Mouse (Mus musculus) liver, embryonic 13.5 days (tissue): Measurements from ENCODE around the gene BC005624. TPM values are rescaled to one million over a fixed set of nuclear protein-coding genes. Genes with fewer than 3 reads are reported as not detected.

Experiments used
- ATAC-seq: fragments of 200-750 bp; cut with Nextera tagmentation; 2 replicates; pipeline ENCODE4 v1.8.0; 2017; ENCODE audit warnings: low read depth, mild to moderate bottlenecking, moderate number of reproducible peaks, moderate library complexity
- DNase-seq: peaks from one replicate; pipeline ENCODE4 v3.0.0; 2022
- H3K27ac ChIP-seq: fragments of 300-500 bp; sonication (generic); 2 replicates; pipeline ENCODE4 v1.5.1; 2015; ENCODE audit warnings: moderate library complexity, mild to moderate bottlenecking, inconsistent platforms
- H3K27me3 ChIP-seq: fragments of 300-500 bp; sonication (generic); 2 replicates; pipeline ENCODE4 v1.6.1; 2015; ENCODE audit warnings: mild to moderate bottlenecking, inconsistent platforms
- H3K36me3 ChIP-seq: fragments of 300-500 bp; sonication (generic); 2 replicates; pipeline ENCODE4 v1.6.1; 2015; ENCODE audit warnings: mild to moderate bottlenecking, inconsistent platforms
- H3K4me1 ChIP-seq: fragments of 300-500 bp; sonication (generic); replicated peaks from 2 replicates; pipeline ENCODE4 v1.6.1; 2015; ENCODE audit warnings: inconsistent platforms
- H3K4me2 ChIP-seq: fragments of 300-500 bp; sonication (generic); 2 replicates; pipeline ENCODE4 v1.6.1; 2015; ENCODE audit warnings: inconsistent platforms, mild to moderate bottlenecking, moderate library complexity
- H3K4me3 ChIP-seq: fragments of 300-500 bp; sonication (generic); replicated peaks from 2 replicates; pipeline ENCODE4 v1.5.1; 2015; ENCODE audit warnings: mild to moderate bottlenecking, inconsistent platforms
- H3K9ac ChIP-seq: fragments of 300-500 bp; sonication (generic); 2 replicates; pipeline ENCODE4 v1.6.1; 2015; ENCODE audit warnings: mild to moderate bottlenecking, inconsistent platforms
- H3K9me3 ChIP-seq: fragments of 300-500 bp; sonication (generic); replicated peaks from 2 replicates; pipeline ENCODE4 v1.6.1; 2016; ENCODE audit warnings: inconsistent platforms
- WGBS: fragments of 180-500 bp; shearing (Covaris S2); methylation state at CpG from one replicate; pipeline ENCODE4 v1.1.7; 2015; ENCODE audit not compliant: insufficient replicate concordance; 5-methylcytosine and 5-hydroxymethylcytosine counted together
- polyA plus RNA-seq: library from polyadenylated mRNA; unstranded; fragments of >200 nt; fragmentation: Nextera tagmentation; extraction: Ambion mirVana; gene quantifications from 2 replicates; pipeline ENCODE4 v1.2.1, GENCODE M21; 2015

BC005624 gene
- polyA plus RNA-seq, 1 experiment from 2014 or later, result 34.6 TPM

DNA sequence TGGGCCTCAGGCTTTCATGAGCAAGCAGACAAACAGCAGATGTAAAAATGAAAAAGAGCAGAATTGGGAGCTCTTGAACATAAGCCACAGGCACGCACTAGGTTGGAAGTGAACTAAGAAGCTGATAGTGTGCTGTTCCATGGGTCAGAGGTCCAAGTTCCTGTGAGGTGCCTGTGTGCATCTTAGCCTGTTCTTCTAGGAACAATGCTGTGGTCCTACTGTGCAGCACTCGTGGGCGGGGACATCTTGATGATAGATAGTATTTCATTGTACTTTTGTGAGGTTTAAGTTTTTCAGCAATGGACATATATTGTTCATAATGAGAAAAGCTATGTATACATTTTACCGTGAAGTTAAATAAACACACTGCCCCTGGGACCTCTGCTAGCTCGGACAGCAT lies 25.2 kb upstream of the BC005624 start:
- Histone ChIP-seq H3K27me3 (no peaks in the 10 kb centered on the region), H3K36me3 (peaks cover 23% of the 10 kb centered on the region), H3K9ac (peak overlapping the region; percentile 70; the same call in 1 of the 2 replicates), H3K4me2 (peak overlapping the region; percentile 68), H3K4me3 (no peak overlapping the region), H3K27ac (peak overlapping the region; percentile 91), H3K9me3 (no peaks in the 10 kb centered on the region), H3K4me1 (peaks cover 40% of the 10 kb centered on the region)
- ATAC-seq (no peak), DNase-seq (no peak)
- 64% methylated on average over 5 of the region's 5 CpGs for WGBS

DNA sequence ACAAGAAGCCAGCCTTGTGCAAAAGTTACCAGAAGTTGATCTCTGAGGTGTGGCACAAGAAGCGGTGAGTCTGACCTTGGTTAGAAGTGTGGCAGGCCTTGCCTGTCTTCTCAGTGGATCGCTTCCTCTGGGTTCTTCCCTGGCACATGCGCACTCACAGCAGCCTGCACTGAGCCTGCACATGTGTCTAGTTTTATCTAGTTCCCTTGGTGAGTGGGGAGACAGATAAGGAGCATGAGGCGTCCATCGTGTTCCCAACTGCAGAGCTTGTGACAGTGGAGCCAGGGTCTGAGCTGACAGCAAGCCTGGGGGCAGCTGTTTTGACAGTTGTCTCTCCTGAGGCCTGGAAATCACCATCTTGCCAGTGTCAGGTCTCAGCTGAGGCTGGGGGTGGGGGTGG lies 24.4 kb upstream of the BC005624 start:
- WGBS, result 16% methylated on average over 5 of the region's 5 CpGs
- peaks cover 40% of the 10 kb centered on the region for H3K4me1 ChIP-seq
- H3K27me3 ChIP-seq, result no peaks in the 10 kb centered on the region
- H3K4me2 ChIP-seq, result peak overlapping the region; percentile 68
- H3K27ac ChIP-seq, result peak overlapping the region; percentile 91
- no peaks in the 10 kb centered on the region for H3K9me3 ChIP-seq
- DNase-seq, result peak; percentile 82
- H3K36me3 ChIP-seq, result peaks cover 19% of the 10 kb centered on the region
- ATAC-seq, result peak; percentile 92
- peak overlapping the region; percentile 49 for H3K4me3 ChIP-seq
- H3K9ac ChIP-seq, result peak overlapping the region; percentile 70

DNA sequence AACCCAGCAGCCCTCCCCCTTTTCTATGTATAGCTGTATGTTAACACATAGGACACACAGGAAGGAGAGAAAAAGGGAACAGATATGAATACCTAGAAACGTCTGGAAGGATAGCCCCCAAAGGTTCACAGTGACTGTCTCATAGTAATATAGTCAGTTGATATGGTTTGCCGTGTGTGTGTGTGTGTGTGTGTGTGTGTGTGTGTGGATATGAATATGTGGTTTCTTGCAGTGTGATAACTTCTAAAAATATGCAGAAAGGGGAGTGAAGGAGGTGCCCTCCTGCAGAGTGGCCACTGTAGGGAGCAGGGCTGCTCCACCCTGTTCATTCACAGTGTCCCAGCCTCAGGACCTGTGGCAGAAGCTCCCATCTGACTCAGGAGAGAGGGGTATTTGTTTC lies 23.5 kb upstream of the BC005624 start:
- Histone ChIP-seq H3K36me3 (peaks cover 14% of the 10 kb centered on the region), H3K27ac (peak overlapping the region; percentile 91), H3K9ac (peak overlapping the region; percentile 70), H3K4me3 (peak overlapping the region; percentile 49), H3K4me1 (peaks cover 40% of the 10 kb centered on the region), H3K4me2 (peak overlapping the region; percentile 68), H3K27me3 (no peaks in the 10 kb centered on the region), H3K9me3 (no peaks in the 10 kb centered on the region)
- DNase-seq, result no peak
- WGBS, result 17% methylated on average over 2 of the region's 2 CpGs
- ATAC-seq, result peak; percentile 72

DNA sequence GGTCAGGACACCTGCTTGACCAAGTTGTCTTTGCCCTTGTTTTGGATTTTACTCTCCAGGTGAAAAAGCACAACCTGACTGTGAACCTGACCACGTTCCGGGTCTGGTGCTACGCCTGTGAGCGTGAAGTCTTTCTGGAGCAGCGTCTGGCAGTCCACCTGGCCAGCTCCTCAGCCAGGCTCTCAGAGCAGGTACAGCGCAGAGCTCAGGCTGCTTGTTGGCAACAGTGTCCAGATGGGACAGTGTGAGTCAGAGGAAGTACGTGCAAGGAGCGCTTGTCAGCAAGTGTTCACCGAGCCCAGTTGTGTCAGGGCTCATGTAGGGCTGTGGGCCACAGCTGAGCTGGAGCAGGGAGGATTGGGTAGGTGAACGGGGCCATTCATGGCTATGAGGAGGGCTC lies 20.9 kb upstream of the BC005624 start:
- H3K4me1 ChIP-seq, result peaks cover 35% of the 10 kb centered on the region
- H3K27ac ChIP-seq, result no peak overlapping the region
- H3K4me3 ChIP-seq, result no peak overlapping the region
- H3K4me2 ChIP-seq, result no peak overlapping the region
- 86% methylated on average over 10 of the region's 10 CpGs for whole genome bisulfite sequencing
- peaks cover 19% of the 10 kb centered on the region for H3K36me3 ChIP-seq
- no peaks in the 10 kb centered on the region for H3K27me3 ChIP-seq
- no peak for DNase-seq
- H3K9me3 ChIP-seq, result no peaks in the 10 kb centered on the region
- no peak overlapping the region for H3K9ac ChIP-seq
- no peak for ATAC-seq

DNA sequence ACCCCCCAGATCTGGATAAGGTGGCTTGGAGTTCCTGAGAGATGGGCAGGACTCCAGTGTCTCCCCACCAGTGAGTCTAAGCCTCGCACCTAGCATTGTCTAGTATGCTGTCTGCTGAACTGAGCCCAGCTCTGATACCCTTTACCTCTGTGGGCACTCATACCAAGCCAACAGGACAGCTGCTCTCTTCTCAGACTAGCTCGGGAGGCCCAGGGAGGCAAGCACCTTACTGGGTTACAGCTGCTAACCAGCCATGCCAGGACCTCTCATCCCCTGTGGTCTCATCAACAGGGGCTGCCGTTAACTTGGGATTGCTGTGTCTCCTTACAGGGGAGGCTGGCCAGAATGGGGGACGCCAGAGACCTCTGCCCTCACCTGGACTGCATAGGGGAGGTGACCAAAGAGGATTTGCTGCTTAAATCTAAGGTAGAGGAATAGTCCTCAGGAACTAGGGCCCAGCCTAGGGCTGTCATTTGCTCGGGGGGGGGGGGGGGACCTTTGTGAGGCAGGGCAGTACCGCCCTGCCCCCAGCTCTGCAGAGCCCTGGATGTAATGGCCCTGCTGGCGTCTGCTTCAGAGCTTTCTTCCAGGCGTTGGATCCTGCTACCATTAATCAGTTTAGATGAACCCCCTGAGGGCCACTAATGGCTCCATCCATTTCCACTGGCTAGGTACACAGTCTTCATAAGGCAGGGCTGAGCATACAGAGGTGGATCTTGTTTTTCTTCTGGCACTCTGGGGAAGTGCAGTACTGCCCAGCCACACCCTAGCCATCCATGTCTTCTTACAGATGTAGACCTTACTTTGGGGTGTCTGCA lies 16.7 kb upstream of the BC005624 start:
- 65% methylated on average over 8 of the region's 8 CpGs for WGBS
- no peak overlapping the region for H3K27ac ChIP-seq
- H3K4me1 ChIP-seq, result no peaks in the 10 kb centered on the region

GRCm38 (mm10) chr2:30995432-30995996 lies 13.5 kb upstream of the BC005624 start:
- Histone ChIP-seq H3K4me3 (no peak overlapping the region), H3K36me3 (0 out of 2 replicates have a peak, but pooled peaks cover 5% of the 10 kb centered on the region), H3K9ac (no peak overlapping the region), H3K4me2 (no peak overlapping the region), H3K4me1 (no peaks in the 10 kb centered on the region), H3K27me3 (no peaks in the 10 kb centered on the region), H3K9me3 (no peaks in the 10 kb centered on the region), H3K27ac (no peak overlapping the region)
- DNase-seq (no peak), ATAC-seq (no peak)
- WGBS, result 76% methylated on average over 11 of the region's 11 CpGs

More for the DNA sequence above, 16.7 kb upstream of the BC005624 start:
- Histone ChIP-seq H3K9me3 (no peaks in the 10 kb centered on the region), H3K4me3 (no peak overlapping the region), H3K4me2 (no peak overlapping the region), H3K36me3 (peaks cover 12% of the 10 kb centered on the region; the same call in 1 of the 2 replicates), H3K27me3 (no peaks in the 10 kb centered on the region), H3K9ac (no peak overlapping the region)
- no peak for DNase-seq
- ATAC-seq, result no peak

DNA sequence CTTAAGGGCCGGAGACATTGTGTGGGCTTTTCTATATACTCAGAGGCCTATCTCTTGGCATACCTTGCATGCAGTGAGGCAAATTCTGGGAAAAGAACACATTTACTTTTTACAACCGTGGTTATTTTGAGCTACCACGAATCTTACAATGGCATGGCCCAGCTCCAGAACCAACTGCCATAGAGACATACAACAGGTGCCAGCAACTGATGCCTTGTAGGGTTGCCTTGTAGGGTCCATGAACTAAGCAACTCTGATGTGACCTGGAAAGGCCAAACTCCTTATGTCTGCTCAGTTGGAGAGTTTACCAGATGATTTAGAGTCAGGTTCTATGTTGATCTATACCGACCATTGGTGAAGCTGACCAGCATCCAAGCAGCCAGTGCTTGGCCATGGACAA lies 12.9 kb upstream of the BC005624 start:
- no peak overlapping the region for H3K9ac ChIP-seq
- no peaks in the 10 kb centered on the region for H3K9me3 ChIP-seq
- H3K36me3 ChIP-seq, result no peaks in the 10 kb centered on the region
- H3K4me1 ChIP-seq, result no peaks in the 10 kb centered on the region
- H3K27me3 ChIP-seq, result no peaks in the 10 kb centered on the region
- no peak for DNase-seq
- no peak overlapping the region for H3K27ac ChIP-seq
- no peak overlapping the region for H3K4me3 ChIP-seq
- no peak for ATAC-seq
- 80% methylated on average over 4 of the region's 4 CpGs for WGBS
- no peak overlapping the region for H3K4me2 ChIP-seq

DNA sequence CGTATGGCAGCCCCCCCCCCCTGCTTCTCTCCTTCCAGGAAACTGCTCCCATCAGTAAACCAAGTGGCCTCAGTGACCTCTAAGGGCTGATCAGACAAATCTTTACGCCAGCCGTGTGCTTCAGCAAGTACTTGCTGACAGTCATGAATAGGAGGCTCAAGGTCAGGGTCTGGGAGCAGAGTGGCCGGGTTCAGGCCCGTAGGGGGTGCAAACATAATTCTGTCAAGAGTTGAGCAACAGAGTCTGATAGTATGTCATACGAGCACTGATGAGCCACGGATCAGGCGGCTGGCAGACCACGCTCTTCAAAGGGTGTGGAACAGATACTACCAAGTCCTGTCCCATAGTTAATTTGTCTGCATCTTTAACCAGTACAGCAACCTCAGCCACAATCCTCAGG lies 8.2 kb upstream of the BC005624 start:
- no peak overlapping the region for H3K9ac ChIP-seq
- ATAC-seq, result no peak
- no peak overlapping the region for H3K4me3 ChIP-seq
- no peaks in the 10 kb centered on the region for H3K27me3 ChIP-seq
- WGBS, result 67% methylated on average over 9 of the region's 9 CpGs
- no peak for DNase-seq
- no peaks in the 10 kb centered on the region for H3K36me3 ChIP-seq
- H3K27ac ChIP-seq, result no peak overlapping the region
- peaks cover 13% of the 10 kb centered on the region for H3K4me1 ChIP-seq
- H3K4me2 ChIP-seq, result no peak overlapping the region
- no peaks in the 10 kb centered on the region for H3K9me3 ChIP-seq

- H3K27me3 ChIP-seq, result no peaks in the 10 kb centered on the region
- peak overlapping the region; percentile 20; the same call in 1 of the 2 replicates for H3K27ac ChIP-seq
- ATAC-seq, result no peak
- no peaks in the 10 kb centered on the region for H3K36me3 ChIP-seq
- peak overlapping the region; percentile 57 for H3K4me2 ChIP-seq
- DNase-seq, result peak; percentile 66
- H3K4me3 ChIP-seq, result 0 out of 2 replicates have a peak overlapping the region, but pooled peaks have one; percentile 19
- H3K4me1 ChIP-seq, result peaks cover 45% of the 10 kb centered on the region
- no peaks in the 10 kb centered on the region for H3K9me3 ChIP-seq
- 0 out of 2 replicates have a peak overlapping the region, but pooled peaks have one; percentile 1 for H3K9ac ChIP-seq
- 27% methylated on average over 17 of the region's 17 CpGs for WGBS
Observed at GRCm38 (mm10) chr2:30985111-30986020, 3.4 kb upstream of the BC005624 start.

- H3K4me1 ChIP-seq, result peaks cover 48% of the 10 kb centered on the region
- H3K4me3 ChIP-seq, result peak overlapping the region; percentile 79
- ATAC-seq (no peak), DNase-seq (no peak)
- peak overlapping the region; percentile 82 for H3K9ac ChIP-seq
- H3K27me3 ChIP-seq, result no peaks in the 10 kb centered on the region
- peak overlapping the region; percentile 93 for H3K4me2 ChIP-seq
- no peak overlapping the region for H3K27ac ChIP-seq
- peaks cover 19% of the 10 kb centered on the region for H3K36me3 ChIP-seq
- 58% methylated on average over 7 of the region's 7 CpGs for WGBS
- no peaks in the 10 kb centered on the region for H3K9me3 ChIP-seq
Observed at GRCm38 (mm10) chr2:30983024-30983423, 1.0 kb upstream of the BC005624 start.
